Mouse (Mus musculus): ENCODE results near the gene Rab5if. TPM values are rescaled to one million over a fixed set of nuclear protein-coding genes. Genes with fewer than 3 reads are reported as not detected.

The Rab5if gene
- total and polyA plus RNA-seq, 3 experiments: 64.4 to 116 (median 104) TPM

DNA sequence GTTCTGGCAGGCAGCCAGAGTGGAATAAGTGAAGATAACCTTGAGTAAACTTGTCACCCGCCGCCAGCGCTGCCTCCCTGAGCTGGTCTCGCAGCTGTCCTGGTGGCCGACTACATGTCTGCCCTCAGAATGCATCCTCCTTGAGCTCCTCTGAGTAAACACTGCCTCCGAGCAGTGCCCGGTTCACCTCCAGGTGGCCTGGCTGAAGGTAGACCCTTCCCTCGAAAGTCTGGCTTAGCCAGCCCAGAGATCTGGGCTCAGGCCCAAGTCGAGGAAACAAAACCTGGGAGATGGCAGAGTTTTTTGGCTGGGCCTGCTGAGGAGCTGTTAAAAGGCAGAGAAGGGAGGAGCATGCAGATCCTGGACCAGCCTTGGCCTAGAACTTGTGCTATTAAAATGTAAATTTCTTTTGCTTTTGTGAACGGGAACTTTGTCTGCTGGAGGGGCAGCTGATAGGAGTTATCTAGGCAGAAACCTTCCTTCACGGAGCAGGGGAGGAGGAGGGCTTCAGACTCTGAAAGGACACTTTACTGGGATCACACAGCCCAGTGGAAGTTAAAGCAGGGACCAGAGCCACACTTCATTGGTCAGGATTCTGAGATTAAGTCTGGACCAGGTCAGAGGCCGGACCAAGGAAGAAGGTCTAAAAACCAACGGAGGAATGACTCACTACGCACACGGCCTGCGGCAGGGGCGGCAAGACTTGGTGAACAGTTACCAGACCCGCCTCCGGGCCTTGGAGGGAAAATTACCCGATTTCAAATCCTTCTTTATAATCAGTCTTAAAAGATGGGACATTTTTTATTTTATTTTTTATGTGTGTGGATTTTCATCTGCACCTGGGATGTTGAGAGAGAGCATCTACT is 20.9 kb upstream of the Rab5if start:
- intact Hi-C loops (cut with DNase I): loop anchor here (10.0 kb wide), 1 partner anchor 297 kb away; the partner anchor contains the start of gene Aar2
- Histone ChIP-seq H3K27ac (no peak overlapping the region), H3K36me3 (ENCODE audit: control insufficient read depth, insufficient read depth, low read length) (no peaks in the 10 kb centered on the region), H3K4me3 (peak overlapping the region; percentile 63), H3K79me2 (replicated peaks; ENCODE audit: control insufficient read depth, insufficient read depth, low read length) (no peaks in the 10 kb centered on the region), H3K27me3 (ENCODE audit: control insufficient read depth, insufficient read depth, low read length) (no peaks in the 10 kb centered on the region), H3K9ac (ENCODE audit: low read depth, low read length) (no peak overlapping the region), H3K4me1 (ENCODE audit: control insufficient read depth, insufficient read depth, low read length) (peaks cover 3% of the 10 kb centered on the region; the same call in 1 of the 2 replicates)
- peak; percentile 41 to 48 for DNase-seq
- no peak for TF ChIP-seq EP300 (IDR thresholded peaks at IDR 0.05; ENCODE audit: insufficient read depth, low read depth, low read length)
- no peak for TF ChIP-seq POLR2A (IDR thresholded peaks at IDR 0.05; ENCODE audit: insufficient read depth, low read depth, low read length)
- peak; percentile 14 for TF ChIP-seq CTCF (IDR thresholded peaks at IDR 0.05)
- WGBS: 33% methylated on average over 20 of the region's 20 CpGs

DNA sequence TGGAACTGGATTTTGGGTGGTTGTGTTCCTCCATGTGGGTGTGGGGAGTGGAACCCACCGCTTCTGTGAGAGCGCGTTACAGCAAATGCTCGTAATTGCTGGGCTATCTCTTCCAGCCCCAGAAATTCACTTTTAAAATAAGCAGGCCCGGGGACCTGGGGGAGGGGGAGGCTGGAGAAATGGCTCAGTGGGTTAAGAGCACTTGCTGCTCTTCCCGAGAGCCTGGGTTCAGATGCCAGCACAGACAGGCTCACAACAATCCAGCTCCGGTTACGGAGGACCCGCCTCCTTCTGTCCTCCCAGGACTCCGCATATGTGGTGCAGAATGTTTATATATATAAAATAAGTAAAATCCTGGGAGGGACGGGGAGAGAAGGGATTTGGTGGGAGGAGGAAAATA is 20.2 kb upstream of the Rab5if start:
- H3K79me2 ChIP-seq (replicated peaks; ENCODE audit: control insufficient read depth, insufficient read depth, low read length): no peaks in the 10 kb centered on the region
- no peak overlapping the region for H3K9ac ChIP-seq (ENCODE audit: low read depth, low read length)
- no peaks in the 10 kb centered on the region for H3K27me3 ChIP-seq (ENCODE audit: control insufficient read depth, insufficient read depth, low read length)
- H3K27ac ChIP-seq: no peak overlapping the region
- H3K36me3 ChIP-seq (ENCODE audit: control insufficient read depth, insufficient read depth, low read length): no peaks in the 10 kb centered on the region
- 66% methylated on average over 11 of the region's 11 CpGs for WGBS
- H3K4me3 ChIP-seq: no peak overlapping the region
- DNase-seq: no peak
- TF ChIP-seq EP300 (IDR thresholded peaks at IDR 0.05; ENCODE audit: insufficient read depth, low read depth, low read length) (no peak), POLR2A (IDR thresholded peaks at IDR 0.05; ENCODE audit: insufficient read depth, low read depth, low read length) (no peak), CTCF (IDR thresholded peaks at IDR 0.05) (no peak)
- intact Hi-C loops (cut with DNase I): loop anchor here (10.0 kb wide), 1 partner anchor 298 kb away; the partner anchor contains the start of gene Aar2
- peaks cover 3% of the 10 kb centered on the region; the same call in 1 of the 2 replicates for H3K4me1 ChIP-seq (ENCODE audit: control insufficient read depth, insufficient read depth, low read length)

DNA sequence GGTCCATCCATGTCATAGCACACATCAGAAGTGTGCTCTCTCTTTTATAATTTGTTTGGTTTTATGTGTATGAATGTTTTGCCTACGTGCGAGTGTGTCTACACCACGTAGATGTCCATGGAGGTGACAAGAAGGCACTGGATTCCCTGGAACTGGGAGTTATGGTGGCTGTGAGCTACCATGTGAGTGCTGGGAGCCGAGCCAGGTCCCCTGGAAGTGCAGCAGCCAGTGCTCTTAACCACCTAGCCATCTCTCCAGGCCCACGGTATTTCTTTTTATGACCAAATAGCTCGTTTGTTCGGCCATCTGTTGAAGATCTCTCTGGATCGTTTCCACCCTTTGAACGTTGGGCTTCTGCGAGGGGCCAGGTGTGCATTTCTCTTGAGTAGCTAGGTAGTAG is 19.6 kb upstream of the Rab5if start:
- H3K36me3 ChIP-seq (ENCODE audit: control insufficient read depth, insufficient read depth, low read length): no peaks in the 10 kb centered on the region
- no peaks in the 10 kb centered on the region for H3K79me2 ChIP-seq (replicated peaks; ENCODE audit: control insufficient read depth, insufficient read depth, low read length)
- 80% methylated on average over 10 of the region's 10 CpGs for WGBS
- no peak for TF ChIP-seq POLR2A (IDR thresholded peaks at IDR 0.05; ENCODE audit: insufficient read depth, low read depth, low read length)
- TF ChIP-seq EP300 (IDR thresholded peaks at IDR 0.05; ENCODE audit: insufficient read depth, low read depth, low read length): no peak
- TF ChIP-seq CTCF (IDR thresholded peaks at IDR 0.05): no peak
- H3K4me3 ChIP-seq: no peak overlapping the region
- H3K9ac ChIP-seq (ENCODE audit: low read depth, low read length): no peak overlapping the region
- no peak overlapping the region for H3K27ac ChIP-seq
- H3K27me3 ChIP-seq (ENCODE audit: control insufficient read depth, insufficient read depth, low read length): no peaks in the 10 kb centered on the region
- H3K4me1 ChIP-seq (ENCODE audit: control insufficient read depth, insufficient read depth, low read length): peaks cover 3% of the 10 kb centered on the region; the same call in 1 of the 2 replicates
- DNase-seq: no peak
- intact Hi-C loops (cut with DNase I): loop anchor here (10.0 kb wide), 1 partner anchor 299 kb away; the partner anchor contains the start of gene Aar2

DNA sequence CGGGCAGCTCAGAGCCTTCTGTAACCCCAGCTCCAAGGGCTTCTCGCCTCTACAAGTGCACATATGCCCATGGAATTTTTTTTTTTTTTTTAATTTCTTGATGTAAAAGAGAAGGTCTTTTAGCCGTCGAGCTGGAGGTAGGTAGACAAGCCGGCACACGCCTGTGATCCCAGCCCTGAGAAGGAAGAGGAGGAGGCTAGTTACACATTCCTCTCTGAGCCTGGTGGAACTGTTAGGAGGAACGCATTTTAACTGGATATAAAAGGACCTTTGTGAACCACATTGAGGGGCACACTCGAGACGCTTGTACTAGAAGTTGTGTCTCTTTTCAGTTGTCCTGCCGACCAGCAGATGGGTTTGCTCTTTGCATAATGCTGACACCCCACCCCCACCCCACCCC is 18.2 kb upstream of the Rab5if start:
- no peak overlapping the region for H3K4me3 ChIP-seq
- no peak overlapping the region for H3K9ac ChIP-seq (ENCODE audit: low read depth, low read length)
- no peak overlapping the region for H3K27ac ChIP-seq
- 58% methylated on average over 10 of the region's 10 CpGs for WGBS
- H3K36me3 ChIP-seq (ENCODE audit: control insufficient read depth, insufficient read depth, low read length): no peaks in the 10 kb centered on the region
- intact Hi-C loops (cut with DNase I): loop anchor here (10.0 kb wide), 1 partner anchor 300 kb away; the partner anchor contains the start of gene Aar2
- no peaks in the 10 kb centered on the region for H3K79me2 ChIP-seq (replicated peaks; ENCODE audit: control insufficient read depth, insufficient read depth, low read length)
- TF ChIP-seq EP300 (IDR thresholded peaks at IDR 0.05; ENCODE audit: insufficient read depth, low read depth, low read length) (no peak), POLR2A (IDR thresholded peaks at IDR 0.05; ENCODE audit: insufficient read depth, low read depth, low read length) (no peak), CTCF (IDR thresholded peaks at IDR 0.05) (no peak)
- H3K27me3 ChIP-seq (ENCODE audit: control insufficient read depth, insufficient read depth, low read length): no peaks in the 10 kb centered on the region
- DNase-seq: no peak
- H3K4me1 ChIP-seq (ENCODE audit: control insufficient read depth, insufficient read depth, low read length): peaks cover 3% of the 10 kb centered on the region; the same call in 1 of the 2 replicates

DNA sequence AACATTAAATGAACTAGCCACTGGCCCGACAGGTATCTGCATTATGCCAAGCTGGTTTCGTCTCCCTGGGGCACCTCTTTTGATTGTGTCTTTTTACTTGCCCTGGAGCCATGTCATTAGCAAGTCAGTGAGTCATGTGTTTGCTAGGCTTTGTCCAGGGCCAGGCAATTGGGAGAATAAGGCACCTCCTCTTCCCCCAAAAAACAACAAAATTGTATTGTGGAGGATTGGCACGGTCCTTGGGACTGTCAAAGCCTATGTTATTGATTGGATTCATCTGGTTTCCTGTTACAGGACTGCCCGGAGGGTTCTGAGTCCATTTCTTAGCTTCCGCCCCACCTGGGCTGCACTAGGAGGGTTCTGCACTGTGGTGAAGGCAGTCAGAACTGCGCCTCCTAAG is 15.3 kb upstream of the Rab5if start:
- Histone ChIP-seq H3K4me3 (no peak overlapping the region), H3K4me1 (ENCODE audit: control insufficient read depth, insufficient read depth, low read length) (no peaks in the 10 kb centered on the region), H3K27me3 (ENCODE audit: control insufficient read depth, insufficient read depth, low read length) (no peaks in the 10 kb centered on the region), H3K9ac (ENCODE audit: low read depth, low read length) (no peak overlapping the region), H3K36me3 (ENCODE audit: control insufficient read depth, insufficient read depth, low read length) (no peaks in the 10 kb centered on the region), H3K79me2 (replicated peaks; ENCODE audit: control insufficient read depth, insufficient read depth, low read length) (no peaks in the 10 kb centered on the region), H3K27ac (no peak overlapping the region)
- TF ChIP-seq CTCF (IDR thresholded peaks at IDR 0.05): no peak
- TF ChIP-seq POLR2A (IDR thresholded peaks at IDR 0.05; ENCODE audit: insufficient read depth, low read depth, low read length): no peak
- no peak for TF ChIP-seq EP300 (IDR thresholded peaks at IDR 0.05; ENCODE audit: insufficient read depth, low read depth, low read length)
- intact Hi-C loops (cut with DNase I): loop anchor here (10.0 kb wide), 1 partner anchor 303 kb away; the partner anchor contains the start of gene Aar2
- 81% methylated on average over 6 of the region's 6 CpGs for WGBS
- DNase-seq: no peak

Data from heart, adult 2 months (tissue).